Mouse (Mus musculus): ENCODE results near the gene Fance.

- TF ChIP-seq CTCF (IDR thresholded peaks at IDR 0.05; ENCODE audit: low read depth, low read length): no peak
- no peak for TF ChIP-seq POLR2A (IDR thresholded peaks at IDR 0.05; ENCODE audit: borderline replicate concordance, low read depth, low read length)
Observed at GRCm38 (mm10) chr17:28278156-28278555, 35.2 kb upstream of the Fance start.
